Mouse (Mus musculus) adrenal gland, adult 2 months (tissue): ENCODE data around the gene D430042O09Rik. TPM values are rescaled to one million over a fixed set of nuclear protein-coding genes. Genes with fewer than 3 reads are reported as not detected.
A peak's percentile ranks its signal among the peaks of the same experiment; 100 is the strongest.

ENCODE experiments used
- DNase-seq: peaks from one replicate; pipeline ENCODE4 v3.0.0; 2021
- polyA plus RNA-seq: library from polyadenylated mRNA; depleted of rRNA; stranded (reverse); fragments of >200 nt; gene quantifications from 2 replicates; pipeline ENCODE4 v1.2.3, GENCODE M21; 2012
- total RNA-seq, 2 experiments: library from RNA; stranded (reverse); gene quantifications; 2 replicates each; pipeline ENCODE4 v1.2.3; 2021

Gene D430042O09Rik
- total and polyA plus RNA-seq, 3 experiments, result 14.6 to 28.9 (median 26.7) TPM

GRCm38 (mm10) chr7:125808210-125808609, 100.5 kb downstream of the D430042O09Rik start:
- DNase-seq, result peak; percentile 50

GRCm38 (mm10) chr7:125812721-125813120, 105.0 kb downstream of the D430042O09Rik start:
- DNase-seq, result peak; percentile 61

GRCm38 (mm10) chr7:125815733-125816132, 108.0 kb downstream of the D430042O09Rik start:
- DNase-seq, result no peak

- DNase-seq, result no peak
These were observed 110.6 kb downstream of the D430042O09Rik start for GRCm38 (mm10) chr7:125818301-125818712.

DNA sequence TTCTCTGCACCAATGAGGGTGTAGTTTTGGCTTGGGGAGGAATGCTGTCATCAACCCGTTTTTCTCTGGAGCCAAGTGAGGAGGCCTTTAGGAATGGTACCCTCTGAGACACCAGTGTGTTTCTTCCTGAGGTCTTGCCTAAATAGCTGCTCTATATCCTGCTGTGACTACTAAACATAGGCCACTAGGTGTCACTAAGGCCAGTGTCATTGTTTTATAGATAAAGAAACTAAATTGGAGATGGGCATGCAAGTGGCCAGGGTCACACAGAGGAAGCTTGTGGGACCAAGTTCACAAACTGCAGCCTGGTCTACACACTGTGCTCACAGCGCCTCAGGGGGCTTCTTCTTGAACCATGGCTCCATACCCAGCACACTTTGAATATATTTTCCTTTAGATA, 112.5 kb downstream of the D430042O09Rik start:
- no peak for DNase-seq

- no peak for DNase-seq
These were observed 118.7 kb downstream of the D430042O09Rik start for GRCm38 (mm10) chr7:125826425-125826824.

GRCm38 (mm10) chr7:125826887-125827286, 119.2 kb downstream of the D430042O09Rik start:
- peak; percentile 53 for DNase-seq

DNA sequence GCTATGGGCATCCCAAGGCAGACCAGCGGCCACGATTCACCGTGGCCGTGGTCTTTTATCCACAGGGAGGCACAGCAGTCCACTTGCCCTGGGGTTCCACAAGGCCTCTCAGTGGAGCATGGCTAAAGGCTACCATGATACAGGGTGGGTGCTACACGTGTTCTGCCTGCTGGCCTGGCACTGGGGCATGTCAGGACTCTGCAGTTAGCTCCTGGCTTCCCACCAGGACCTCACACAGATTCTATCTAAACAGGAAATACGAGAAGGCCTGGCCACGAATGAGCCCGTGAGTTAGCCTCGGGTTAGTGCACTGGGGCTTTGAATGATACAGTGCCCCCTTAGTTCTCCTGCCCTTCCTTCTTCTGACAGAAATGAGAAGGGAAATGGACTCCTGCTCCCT, 119.7 kb downstream of the D430042O09Rik start:
- DNase-seq, result no peak

- no peak for DNase-seq
These were observed 120.9 kb downstream of the D430042O09Rik start for GRCm38 (mm10) chr7:125828561-125828960.

DNA sequence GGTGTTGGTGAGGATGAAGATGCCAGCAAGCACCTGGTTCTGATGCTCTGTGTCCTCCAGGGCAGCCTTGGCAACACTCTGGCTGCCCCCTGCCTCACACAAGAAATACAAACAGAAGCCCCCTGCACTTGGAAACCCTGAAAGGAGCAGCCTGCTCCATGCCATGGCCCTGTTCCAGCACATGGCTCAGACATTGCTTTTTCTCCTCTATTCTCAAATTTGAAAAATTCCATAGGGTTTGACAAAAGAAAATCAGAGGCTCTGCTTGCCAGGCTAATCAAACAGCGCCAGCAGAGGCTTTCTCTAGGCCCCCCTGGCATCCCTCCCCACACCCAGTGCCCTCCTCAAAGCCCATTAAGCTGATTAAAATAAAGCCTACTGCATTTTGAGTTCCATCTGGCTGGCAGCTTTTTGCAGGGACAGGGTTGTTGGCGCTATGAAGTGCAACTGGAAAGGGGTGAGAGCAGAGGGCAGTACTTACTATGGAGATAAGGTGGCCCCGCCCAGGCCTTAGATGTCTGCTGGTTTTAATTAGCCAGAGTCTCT, 121.5 kb downstream of the D430042O09Rik start:
- no peak for DNase-seq

- DNase-seq, result no peak
These were observed 125.1 kb downstream of the D430042O09Rik start for GRCm38 (mm10) chr7:125832767-125833166.

DNA sequence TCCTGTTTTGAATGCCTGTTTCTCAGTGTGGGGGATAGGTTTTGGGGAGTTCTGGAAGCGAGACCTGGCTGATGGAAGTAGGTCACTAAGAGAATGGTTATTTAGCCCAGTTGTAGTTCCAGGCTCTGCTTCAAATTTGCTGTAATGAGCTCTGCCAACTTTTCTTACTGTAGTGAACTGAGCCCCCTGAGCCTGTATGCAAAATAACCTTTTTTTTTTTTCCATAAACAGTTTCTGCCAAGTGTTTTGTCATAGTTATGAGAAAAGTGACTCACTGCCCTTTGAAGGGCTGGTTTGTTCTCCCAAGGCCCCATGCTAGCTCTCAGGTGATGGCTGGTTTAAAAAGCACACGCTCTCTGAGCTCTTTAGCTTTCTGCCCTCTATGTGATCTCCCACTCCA, 125.8 kb downstream of the D430042O09Rik start:
- DNase-seq, result no peak

- DNase-seq, result no peak
These were observed 130.5 kb downstream of the D430042O09Rik start for GRCm38 (mm10) chr7:125838078-125838742.

DNA sequence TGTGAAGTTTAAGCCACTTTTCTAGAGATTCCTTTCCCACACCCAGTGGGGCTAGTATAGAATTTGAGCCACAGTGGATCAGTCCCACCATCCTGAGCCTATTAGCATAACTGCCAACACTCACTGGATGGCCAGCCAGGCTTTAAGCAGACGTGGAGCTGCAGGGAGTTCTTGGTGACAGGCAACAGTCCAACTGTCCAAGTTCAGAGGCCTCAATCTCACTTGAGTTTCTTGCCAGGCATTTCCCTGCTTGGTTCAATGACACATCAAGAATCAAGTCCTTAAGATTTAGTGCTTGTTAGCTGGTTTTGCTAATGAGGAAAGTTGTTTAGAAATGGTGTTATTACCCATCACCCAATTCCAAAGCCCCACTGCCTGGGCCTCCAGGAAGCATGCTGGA, 137.9 kb downstream of the D430042O09Rik start:
- DNase-seq, result no peak

- DNase-seq, result no peak
These were observed 139.3 kb downstream of the D430042O09Rik start for GRCm38 (mm10) chr7:125846866-125847527.

DNA sequence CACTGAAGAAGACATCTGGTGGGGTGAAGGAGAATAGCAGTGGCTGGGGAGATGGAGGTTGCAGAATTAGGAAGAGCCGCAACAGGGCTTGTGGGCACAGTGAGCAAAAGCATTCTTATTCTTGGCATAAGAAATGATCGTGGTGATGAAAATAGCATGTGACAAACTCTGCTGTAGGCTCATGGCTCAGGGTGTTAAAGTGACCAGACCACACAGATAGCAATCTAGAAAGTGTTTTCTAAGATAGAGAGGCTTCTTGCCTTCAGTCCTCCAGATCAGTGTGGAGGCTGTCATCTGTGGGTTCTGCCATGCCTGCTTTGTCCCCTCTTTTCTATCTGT, 139.8 kb downstream of the D430042O09Rik start:
- no peak for DNase-seq

DNA sequence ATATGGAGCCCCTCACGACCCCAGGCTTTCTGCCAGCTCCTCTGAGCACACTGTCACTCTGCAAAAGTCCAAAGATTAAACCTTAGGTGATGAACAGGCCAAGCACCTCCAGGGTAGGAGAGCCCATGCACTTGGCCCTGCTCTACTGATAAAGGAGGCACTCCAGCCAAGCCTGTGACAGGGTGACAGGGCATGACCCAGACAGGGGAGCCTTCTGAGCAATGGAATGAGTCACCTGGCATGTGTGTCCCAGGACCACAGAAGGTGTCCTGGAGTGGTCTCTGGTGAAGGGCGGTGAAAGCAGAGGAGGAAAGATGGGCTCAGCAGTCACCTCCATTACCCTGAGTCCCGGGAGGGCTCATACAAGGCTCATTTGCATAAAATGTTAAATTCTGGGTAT, 151.9 kb downstream of the D430042O09Rik start:
- DNase-seq, result peak; percentile 65

DNA sequence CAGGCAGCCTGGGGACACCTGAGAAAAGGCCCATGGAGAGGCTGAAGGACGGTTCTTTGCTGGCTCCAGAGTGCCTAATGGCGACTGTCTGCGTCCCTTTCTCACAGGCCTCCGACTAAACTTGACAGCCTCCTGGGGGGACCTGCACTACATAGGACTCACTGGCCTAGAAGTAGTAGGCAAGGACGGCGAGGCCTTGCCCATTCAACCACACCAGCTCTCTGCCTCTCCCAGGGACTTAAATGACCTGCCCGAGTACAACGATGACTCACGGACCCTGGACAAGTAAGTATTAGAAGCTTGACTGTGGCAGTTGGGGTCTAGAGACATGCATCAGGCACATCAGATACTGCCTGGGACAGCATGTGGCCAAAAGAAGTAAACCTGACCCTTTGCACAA, 152.7 kb downstream of the D430042O09Rik start:
- DNase-seq, result peak; percentile 64

DNA sequence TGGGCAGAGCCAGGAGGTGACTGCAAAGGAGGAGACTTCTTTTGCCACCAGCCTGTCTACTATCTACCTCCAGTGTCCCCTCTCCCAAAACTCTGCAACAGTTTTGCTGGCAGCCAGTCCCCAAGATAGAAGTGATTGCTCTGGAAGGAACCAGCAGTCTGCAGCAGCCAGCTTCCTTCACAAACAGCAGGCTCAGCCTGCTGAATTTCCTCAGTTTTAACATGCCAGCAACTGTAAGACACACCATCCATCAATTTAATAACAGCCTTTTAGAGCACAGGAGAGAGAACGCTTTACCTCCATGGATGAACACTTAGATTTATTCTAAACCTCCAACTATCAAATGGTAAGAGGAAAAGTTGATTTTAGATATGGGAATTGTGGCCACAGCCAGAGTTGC, 156.3 kb downstream of the D430042O09Rik start:
- no peak for DNase-seq

- peak; percentile 74 for DNase-seq
These were observed 157.5 kb downstream of the D430042O09Rik start for GRCm38 (mm10) chr7:125865234-125865633.

- no peak for DNase-seq
These were observed 160.9 kb downstream of the D430042O09Rik start for GRCm38 (mm10) chr7:125868570-125868969.

DNA sequence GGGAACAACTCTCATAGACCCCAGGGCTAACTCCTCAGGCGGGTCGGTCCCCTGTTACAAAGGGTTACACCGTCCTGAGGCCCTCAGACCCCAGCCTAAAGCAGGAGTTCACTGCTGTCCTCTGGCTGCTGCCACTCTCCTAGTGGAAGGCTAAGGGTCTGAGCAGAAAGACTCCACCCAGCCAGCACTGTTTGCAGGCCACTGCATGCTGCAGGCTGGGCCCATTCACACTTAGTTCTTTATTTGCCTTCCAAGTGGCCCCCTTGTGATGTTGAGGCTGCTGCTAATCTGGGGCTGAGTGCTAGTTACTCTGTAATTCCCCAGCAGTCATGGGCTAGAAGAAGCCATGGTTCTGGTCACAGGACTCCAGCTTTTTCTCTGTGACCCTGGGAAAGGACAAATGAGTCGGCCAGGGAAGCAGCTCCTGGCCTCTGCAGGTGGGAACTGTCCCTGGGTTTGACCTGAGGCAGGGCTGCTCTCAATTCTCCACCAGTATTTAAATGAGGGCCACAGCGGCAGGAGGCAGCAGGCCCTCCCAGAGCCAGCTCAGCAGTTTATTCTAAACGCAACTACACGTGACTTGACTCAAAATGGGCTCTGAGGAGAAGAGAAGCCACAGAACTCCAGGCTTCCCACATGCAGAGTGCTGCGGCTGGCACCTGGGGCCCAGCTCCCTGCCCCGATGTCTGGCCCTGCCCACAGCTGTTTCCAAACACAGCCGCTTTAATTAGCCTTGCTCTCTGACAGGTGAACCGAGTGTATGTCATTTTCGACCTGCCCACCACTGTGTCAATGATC, 163.9 kb downstream of the D430042O09Rik start:
- DNase-seq, result peak; percentile 41

GRCm38 (mm10) chr7:125872202-125872580, 164.5 kb downstream of the D430042O09Rik start:
- peak; percentile 67 for DNase-seq
